Mouse (Mus musculus): ENCODE results near the gene Ctsll3. TPM values are rescaled to one million over a fixed set of nuclear protein-coding genes. Genes with fewer than 3 reads are reported as not detected.

Ctsll3 gene
- total RNA-seq, 2 experiments from 2014 or later = not detected

DNA sequence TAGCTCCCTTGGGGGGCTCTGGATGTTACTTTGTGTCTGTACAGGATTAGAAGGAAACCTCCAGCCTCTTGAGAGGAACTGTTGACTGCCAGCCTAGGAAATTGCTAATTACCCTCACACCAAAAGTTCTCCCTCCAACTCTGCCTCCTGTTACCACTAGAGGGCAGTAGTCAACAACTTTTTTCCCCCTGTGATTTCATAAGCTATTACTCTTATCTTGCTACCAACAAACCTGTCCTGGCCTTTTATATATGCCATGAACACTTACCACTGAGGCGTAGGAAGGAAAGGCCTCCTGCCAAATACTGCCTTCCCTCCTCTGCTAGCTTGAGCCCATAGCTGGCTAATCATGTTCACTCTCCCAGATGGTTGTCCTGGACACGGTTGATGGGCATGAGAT lies 54.1 kb downstream of the Ctsll3 start:
- no peak for DNase-seq (ENCODE audit: extremely low spot score in 1 of 2, low spot score in 1 of 2)

Other genes starting within 250 kb of the Ctsll3 start
- 100 to 1,000 TPM; 128 to 132 TPM for gene Dapk1, start 200.9 kb downstream of the Ctsll3 start, total RNA-seq (2021)
- gene BC051665, start 16.5 kb downstream of the Ctsll3 start, total RNA-seq (2021) = not detected
- not detected for gene 4930486L24Rik, start 61.6 kb upstream of the Ctsll3 start, total RNA-seq (2021)
- gene Gm49392, start 94.0 kb upstream of the Ctsll3 start, total RNA-seq (2021) = under 1 TPM in 1 of 2 experiments, not detected in 1; 0.20 TPM
- 1 to 10 TPM in 1 of 2 experiments, under 1 TPM in 1; 0.86 to 2.8 TPM for gene Ctla2b, start 94.6 kb upstream of the Ctsll3 start, total RNA-seq (2021)
- not detected for gene Tpbpb, start 102.0 kb upstream of the Ctsll3 start, total RNA-seq (2021)
- not detected for gene Gm49393, start 132.7 kb upstream of the Ctsll3 start, total RNA-seq (2021)
- 1 to 10 TPM in 1 of 2 experiments, not detected in 1; 1.1 TPM for gene Gm49391, start 133.7 kb upstream of the Ctsll3 start, total RNA-seq (2021)
- gene Ctla2a, start 133.8 kb upstream of the Ctsll3 start, total RNA-seq (2021) = 10 to 100 TPM; 14.6 to 16.8 TPM
- gene Tpbpa, start 139.1 kb upstream of the Ctsll3 start, total RNA-seq (2021) = not detected
- not detected for gene Ctsj, start 203.1 kb upstream of the Ctsll3 start, total RNA-seq (2021)
- not detected for gene Ctsq, start 237.8 kb upstream of the Ctsll3 start, total RNA-seq (2021)

Measured in layer of hippocampus, postnatal 25 days (tissue).